Mouse (Mus musculus) cortical plate, adult 2 months (tissue): ENCODE measurements around the gene Emilin2. TPM values are rescaled to one million over a fixed set of nuclear protein-coding genes. Genes with fewer than 3 reads are reported as not detected.

ENCODE experiments used
- H3K27ac ChIP-seq: fragments of 200-500 bp; 2 replicates; pipeline ENCODE4 v1.5.1; 2012; ENCODE audit warnings: low read length, control low read depth, inconsistent platforms; ENCODE audit not compliant: insufficient read depth
- H3K4me1 ChIP-seq: fragments of 200-500 bp; 2 replicates; pipeline ENCODE4 v1.6.1; 2011; ENCODE audit warnings: low read length; ENCODE audit not compliant: control insufficient read depth, insufficient read depth
- H3K4me3 ChIP-seq: fragments of 200-500 bp; 2 replicates; pipeline ENCODE4 v1.5.1; 2011; ENCODE audit warnings: mild to moderate bottlenecking, low read length, control low read depth; ENCODE audit not compliant: insufficient read depth
- CTCF ChIP-seq: fragments of 200-500 bp; IDR thresholded peaks from 2 replicates; pipeline ENCODE4 v1.5.1; 2011; ENCODE audit warnings: mild to moderate bottlenecking, control low read depth, low read length; ENCODE audit not compliant: insufficient read depth; ENCODE audit errors: extremely low read depth
- POLR2A ChIP-seq: fragments of 200-500 bp; IDR thresholded peaks from 2 replicates; pipeline ENCODE4 v1.6.1; 2011; ENCODE audit warnings: mild to moderate bottlenecking, low read length, control low read depth; ENCODE audit not compliant: insufficient read depth; ENCODE audit errors: extremely low read depth
- polyA plus RNA-seq: library from polyadenylated mRNA; depleted of rRNA; stranded (reverse); fragments of >200 nt; gene quantifications from 2 replicates; pipeline ENCODE4 v1.2.3, GENCODE M21; 2012

The Emilin2 gene
- polyA plus RNA-seq, 1 experiment: 1.7 TPM

DNA sequence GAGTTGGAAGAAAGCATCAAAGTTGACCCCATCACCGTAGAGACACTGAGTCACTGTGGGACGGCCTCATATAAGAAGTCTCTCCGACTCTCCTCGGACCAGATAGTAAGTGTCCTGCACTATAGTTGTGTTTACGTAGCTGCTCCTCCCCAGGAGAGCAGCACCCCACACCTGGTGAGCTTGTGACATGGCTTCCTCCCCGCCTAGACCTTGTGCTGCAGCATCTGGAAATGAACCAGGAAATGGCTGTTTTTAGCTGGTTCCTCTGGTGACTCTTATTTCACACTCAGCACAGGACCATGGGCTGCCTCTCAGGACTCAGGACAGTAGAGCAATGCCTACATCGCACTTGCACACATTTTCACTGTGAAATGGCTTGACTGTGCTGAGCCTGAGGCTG is 69.1 kb downstream of the Emilin2 start:
- H3K4me1 ChIP-seq: no peaks in the 10 kb centered on the region; the same call in 1 of the 2 replicates
- no peak overlapping the region for H3K4me3 ChIP-seq
- no peak overlapping the region for H3K27ac ChIP-seq
- TF ChIP-seq POLR2A: no peak
- TF ChIP-seq CTCF: no peak

- H3K4me1 ChIP-seq: no peaks in the 10 kb centered on the region; the same call in 1 of the 2 replicates
- TF ChIP-seq CTCF (no peak), POLR2A (no peak)
- no peak overlapping the region for H3K4me3 ChIP-seq
- no peak overlapping the region for H3K27ac ChIP-seq
Observed at GRCm38 (mm10) chr17:71240811-71241210, 71.0 kb downstream of the Emilin2 start.

- H3K27ac ChIP-seq: no peak overlapping the region
- H3K4me1 ChIP-seq: no peaks in the 10 kb centered on the region; the same call in 1 of the 2 replicates
- H3K4me3 ChIP-seq: no peak overlapping the region
- TF ChIP-seq POLR2A: no peak
- TF ChIP-seq CTCF: no peak
Observed at GRCm38 (mm10) chr17:71238494-71238893, 73.3 kb downstream of the Emilin2 start.

DNA sequence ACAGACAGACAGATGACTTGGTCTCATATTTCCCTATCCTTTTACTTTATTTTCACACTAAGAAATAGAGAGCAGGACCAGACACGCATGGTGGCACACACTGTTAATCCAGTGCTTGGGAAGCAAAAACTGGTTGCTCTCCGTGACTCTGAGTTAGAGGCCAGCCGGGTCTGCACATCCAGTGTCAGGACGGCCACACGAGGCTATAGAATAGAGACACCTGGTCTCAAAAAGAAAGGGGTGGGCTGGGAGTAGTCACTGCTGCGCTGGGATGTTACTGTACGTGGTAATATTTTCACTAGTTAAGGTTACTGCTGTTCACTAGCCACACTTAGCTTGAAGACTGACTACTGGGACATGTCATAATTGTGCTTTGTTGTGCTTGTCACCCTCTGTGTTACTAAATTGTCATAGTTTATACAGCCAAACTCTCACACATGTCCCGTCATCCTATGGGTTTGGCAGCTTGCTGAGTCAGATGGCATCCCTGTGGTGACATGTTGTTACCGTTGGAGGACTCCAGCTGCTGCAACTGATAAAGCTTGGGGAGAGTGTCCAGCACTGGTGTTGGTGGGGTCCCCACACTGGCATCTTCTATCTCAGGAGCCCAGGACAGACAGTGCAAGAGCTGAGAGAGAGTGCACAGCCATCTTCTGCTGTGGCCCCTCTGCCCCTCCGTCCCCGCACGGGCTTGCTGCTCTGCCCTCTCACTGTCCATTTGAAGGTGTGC is 76.4 kb downstream of the Emilin2 start:
- TF ChIP-seq CTCF (no peak), POLR2A (no peak)
- Histone ChIP-seq H3K4me1 (no peaks in the 10 kb centered on the region; the same call in 1 of the 2 replicates), H3K4me3 (no peak overlapping the region), H3K27ac (no peak overlapping the region)

DNA sequence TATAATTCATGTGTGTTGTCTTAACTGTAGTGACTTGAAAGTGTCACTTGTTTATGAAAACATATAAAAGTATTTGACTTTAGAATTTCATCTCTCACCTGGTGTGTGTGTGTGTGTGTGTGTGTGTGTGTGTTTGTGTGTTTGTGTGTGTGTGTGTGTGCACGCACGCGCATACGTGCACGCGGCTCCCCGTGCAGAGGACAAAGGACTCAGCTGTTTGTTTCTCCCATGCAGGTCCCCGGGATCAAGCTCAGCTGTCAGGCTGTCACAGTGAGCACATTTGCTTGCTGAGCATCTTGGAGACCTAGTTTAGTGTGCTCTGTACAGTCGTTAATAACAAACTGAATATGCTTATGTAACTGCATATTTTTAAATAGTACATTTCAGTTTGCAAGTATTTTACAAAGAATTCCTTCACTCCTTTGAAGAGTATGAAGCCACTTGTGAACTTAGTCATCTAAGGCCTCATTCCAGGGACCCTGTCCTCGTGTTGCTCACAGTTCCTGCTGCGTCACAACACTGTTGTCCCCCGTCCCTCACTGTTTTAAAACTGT is 77.7 kb downstream of the Emilin2 start:
- Histone ChIP-seq H3K4me3 (no peak overlapping the region), H3K27ac (no peak overlapping the region), H3K4me1 (no peaks in the 10 kb centered on the region)
- TF ChIP-seq CTCF: no peak

GRCm38 (mm10) chr17:71233210-71233609 is 78.6 kb downstream of the Emilin2 start:
- Histone ChIP-seq H3K27ac (no peak overlapping the region), H3K4me3 (no peak overlapping the region), H3K4me1 (no peaks in the 10 kb centered on the region)
- no peak for TF ChIP-seq CTCF
- no peak for TF ChIP-seq POLR2A

DNA sequence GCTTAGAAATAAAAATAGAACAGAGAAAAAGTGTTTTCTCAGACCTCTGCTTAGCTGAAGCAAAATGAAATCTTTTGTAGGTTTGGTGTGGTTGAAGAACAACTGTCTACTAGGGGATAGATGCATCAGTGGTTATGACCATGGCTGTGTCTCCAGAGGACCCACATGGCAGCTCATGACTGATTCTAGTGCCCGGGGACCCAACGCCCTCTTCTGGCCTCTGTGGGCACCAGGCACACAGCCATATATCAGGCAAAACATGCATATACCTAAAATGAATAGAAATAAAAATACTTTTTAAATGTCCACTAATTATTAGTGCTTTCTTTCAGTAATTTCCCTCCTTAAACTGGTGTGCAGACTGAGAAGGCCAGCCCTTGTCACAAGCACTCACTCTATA is 79.8 kb downstream of the Emilin2 start:
- Histone ChIP-seq H3K4me3 (no peak overlapping the region), H3K27ac (no peak overlapping the region), H3K4me1 (no peaks in the 10 kb centered on the region; the same call in 1 of the 2 replicates)
- TF ChIP-seq CTCF (no peak), POLR2A (no peak)

- no peak overlapping the region for H3K4me3 ChIP-seq
- H3K27ac ChIP-seq: no peak overlapping the region
Observed at GRCm38 (mm10) chr17:71230108-71230709, 81.6 kb downstream of the Emilin2 start.

DNA sequence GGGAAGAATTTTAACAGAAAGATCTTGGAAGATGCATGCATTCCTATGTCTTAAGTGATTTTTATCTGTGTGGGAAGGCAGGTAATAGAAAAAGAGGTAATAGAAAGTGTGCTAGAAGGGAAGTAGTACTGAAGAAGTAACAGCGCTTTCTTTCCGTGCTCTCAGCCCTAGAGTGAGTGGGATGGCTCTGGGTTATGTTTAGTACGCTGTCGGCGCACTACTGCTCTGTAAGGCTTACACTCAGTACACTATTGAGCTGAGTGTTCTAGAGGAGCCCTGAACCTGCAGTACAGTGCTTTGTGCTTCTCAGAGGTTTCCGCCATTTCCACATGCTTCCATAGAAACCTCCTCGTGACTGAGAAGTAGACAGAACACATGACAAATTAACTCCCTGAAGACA is 83.1 kb downstream of the Emilin2 start:
- H3K27ac ChIP-seq: no peak overlapping the region
- no peak overlapping the region for H3K4me3 ChIP-seq
- TF ChIP-seq POLR2A: no peak
- TF ChIP-seq CTCF: no peak
- H3K4me1 ChIP-seq: no peaks in the 10 kb centered on the region; the same call in none of the 2 replicates

More at GRCm38 (mm10) chr17:71230108-71230709, 81.6 kb downstream of the Emilin2 start:
- TF ChIP-seq CTCF: no peak
- TF ChIP-seq POLR2A: no peak
- no peaks in the 10 kb centered on the region; the same call in 1 of the 2 replicates for H3K4me1 ChIP-seq

DNA sequence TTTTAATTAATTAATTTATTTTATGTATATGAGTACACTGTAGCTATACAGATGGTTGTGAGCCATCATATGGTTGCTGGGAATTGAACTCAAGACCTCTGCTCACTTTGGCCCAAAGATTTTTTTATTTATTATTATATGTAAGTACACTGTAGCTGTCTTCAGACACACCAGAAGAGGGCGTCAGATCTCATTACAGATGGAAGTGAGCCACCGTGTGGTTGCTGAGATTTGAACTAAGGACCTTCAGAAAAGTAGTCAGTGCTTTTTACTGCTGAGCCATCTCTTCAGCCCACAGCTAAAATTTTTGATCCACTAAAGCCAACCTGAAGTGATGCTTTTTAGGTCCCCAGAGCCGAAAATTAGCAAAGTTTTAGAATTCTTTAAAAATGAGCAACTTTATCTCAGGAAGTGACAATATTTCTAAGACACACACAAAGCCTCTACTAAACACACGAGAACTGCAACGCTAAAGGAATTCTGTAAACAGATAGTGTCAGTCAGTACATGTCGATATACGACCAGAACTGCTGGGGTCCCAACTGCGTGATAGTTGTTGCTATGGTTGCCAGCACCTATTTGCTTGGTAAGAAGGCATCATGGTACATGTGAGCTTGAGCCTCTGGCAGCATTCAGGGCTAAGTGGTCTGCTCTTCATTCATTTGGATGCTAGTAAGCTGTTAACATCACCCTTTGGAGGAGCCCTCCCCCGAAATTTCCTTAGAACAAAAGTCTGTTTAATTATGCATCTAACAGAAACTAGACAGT is 84.5 kb downstream of the Emilin2 start:
- no peak overlapping the region for H3K4me3 ChIP-seq
- no peaks in the 10 kb centered on the region; the same call in none of the 2 replicates for H3K4me1 ChIP-seq
- TF ChIP-seq CTCF (no peak), POLR2A (no peak)
- no peak overlapping the region for H3K27ac ChIP-seq
